Mouse (Mus musculus) CH12.LX (cell line): Measurements from ENCODE around the gene Elp4. TPM values are rescaled to one million over a fixed set of nuclear protein-coding genes. Genes with fewer than 3 reads are reported as not detected.

Experiments used
- DNase-seq: peaks from one replicate; pipeline ENCODE4 v3.0.0-alpha.2; 2013; ENCODE audit errors: extremely low read depth
- H3K27ac ChIP-seq: 2 replicates; pipeline ENCODE4 v1.5.1; 2012; ENCODE audit warnings: low read depth, mild to moderate bottlenecking, control low read depth, moderate library complexity; ENCODE audit not compliant: insufficient read depth
- H3K27me3 ChIP-seq: replicated peaks from 2 replicates; pipeline ENCODE3; 2012; ENCODE audit warnings: inconsistent platforms
- H3K36me3 ChIP-seq, 2 experiments: replicated peaks in 1 of 2; 2 replicates each; pipeline versions ENCODE3 to v1.6.1; 2012; ENCODE audit warnings: inconsistent platforms in 1 of 2, low read length in 1 of 2, mild to moderate bottlenecking in 1 of 2, mixed read lengths in 1 of 2, moderate library complexity in 1 of 2; ENCODE audit not compliant: control insufficient read depth in 1 of 2, insufficient read depth in 1 of 2
- H3K4me1 ChIP-seq, 2 experiments: 2 replicates each; pipeline ENCODE4 v1.6.1; 2012; ENCODE audit warnings: inconsistent platforms in 1 of 2, moderate library complexity in 1 of 2; ENCODE audit not compliant: insufficient read depth in 2 of 2, control insufficient read depth in 1 of 2
- H3K4me2 ChIP-seq: 2 replicates; pipeline ENCODE4 v1.6.1; 2012; ENCODE audit warnings: low read depth, mild to moderate bottlenecking, control low read depth; ENCODE audit not compliant: poor library complexity, insufficient read depth, severe bottlenecking
- H3K4me3 ChIP-seq, 3 experiments: fragments of 150-350 bp in 1 of 3; sonication (generic) in 1 of 3; replicated peaks in 1 of 3; 2 replicates each; pipeline versions ENCODE3 to v1.5.1; 2011 to 2012; ENCODE audit warnings: low read depth in 2 of 3, low read length in 2 of 3, mild to moderate bottlenecking in 2 of 3, moderate library complexity in 2 of 3, control low read depth in 1 of 3, improper control_type of control experiment in 1 of 3, inconsistent platforms in 1 of 3, mixed read lengths in 1 of 3; ENCODE audit not compliant: poor library complexity in 1 of 3
- H3K79me2 ChIP-seq: replicated peaks from 2 replicates; pipeline ENCODE4 v1.6.1; 2012; ENCODE audit warnings: mild to moderate bottlenecking, moderate library complexity; ENCODE audit not compliant: control insufficient read depth, poor library complexity, insufficient read depth, severe bottlenecking; ENCODE audit errors: extremely low read depth
- H3K9ac ChIP-seq: 2 replicates; pipeline ENCODE4 v1.6.1; 2012; ENCODE audit warnings: low read depth, mild to moderate bottlenecking, control low read depth, moderate library complexity; ENCODE audit not compliant: insufficient read depth
- H3K9me3 ChIP-seq: replicated peaks from 2 replicates; pipeline ENCODE3; 2012; ENCODE audit warnings: low read length, inconsistent platforms, mixed read lengths
- BHLHE40 ChIP-seq: IDR thresholded peaks from 2 replicates; pipeline ENCODE4 v1.6.1; 2011; ENCODE audit warnings: mild to moderate bottlenecking, low read depth, low read length, improper control_type of control experiment
- CTCF ChIP-seq, 2 experiments: IDR thresholded peaks in 1 of 2; conservative IDR thresholded peaks in 1 of 2; 2 replicates each; pipeline ENCODE4 v1.5.1; 2011 to 2012; ENCODE audit warnings: low read depth in 2 of 2, low read length in 2 of 2, improper control_type of control experiment in 1 of 2, inconsistent platforms in 1 of 2, mild to moderate bottlenecking in 1 of 2, moderate library complexity in 1 of 2
- E2F4 ChIP-seq: IDR thresholded peaks from 2 replicates; pipeline ENCODE4 v1.6.1; 2011; ENCODE audit warnings: low read depth, low read length, improper control_type of control experiment; ENCODE audit not compliant: insufficient replicate concordance
- ELF1 ChIP-seq: IDR thresholded peaks from 2 replicates; pipeline ENCODE4 v1.6.1; 2014; ENCODE audit warnings: low read depth, mild to moderate bottlenecking, inconsistent platforms, low read length, improper control_type of control experiment
- EP300 ChIP-seq: IDR thresholded peaks from 2 replicates; pipeline ENCODE4 v1.6.1; 2011; ENCODE audit warnings: low read length, improper control_type of control experiment
- ETS1 ChIP-seq: conservative IDR thresholded peaks from 2 replicates; pipeline ENCODE4 v1.6.1; 2012; ENCODE audit warnings: low read depth, mild to moderate bottlenecking, inconsistent platforms, low read length, improper control_type of control experiment, moderate library complexity
- GABPA ChIP-seq: IDR thresholded peaks from 2 replicates; pipeline ENCODE4 v1.6.1; 2012; ENCODE audit warnings: low read depth, low read length, improper control_type of control experiment, inconsistent platforms; ENCODE audit not compliant: insufficient replicate concordance
- HCFC1 ChIP-seq: IDR thresholded peaks from 2 replicates; pipeline ENCODE4 v1.6.1; 2012; ENCODE audit warnings: low read depth, mild to moderate bottlenecking, inconsistent platforms, low read length, improper control_type of control experiment
- IRF4 ChIP-seq: IDR thresholded peaks from 2 replicates; pipeline ENCODE4 v1.6.1; 2014; ENCODE audit warnings: low read depth, mild to moderate bottlenecking, inconsistent platforms, low read length, improper control_type of control experiment
- JUN ChIP-seq: IDR thresholded peaks from 2 replicates; pipeline ENCODE4 v1.6.1; 2011; ENCODE audit warnings: low read depth, mild to moderate bottlenecking, low read length, improper control_type of control experiment, moderate library complexity; ENCODE audit not compliant: insufficient read depth
- JUND ChIP-seq: conservative IDR thresholded peaks from 2 replicates; pipeline ENCODE4 v1.6.1; 2011; ENCODE audit warnings: low read depth, low read length, improper control_type of control experiment
- MAZ ChIP-seq: IDR thresholded peaks from 2 replicates; pipeline ENCODE4 v1.6.1; 2012; ENCODE audit warnings: low read depth, mild to moderate bottlenecking, inconsistent platforms, low read length, improper control_type of control experiment, moderate library complexity
- MEF2A ChIP-seq: IDR thresholded peaks from 2 replicates; pipeline ENCODE4 v1.6.1; 2014; ENCODE audit warnings: low read depth, mild to moderate bottlenecking, inconsistent platforms, low read length, improper control_type of control experiment, borderline replicate concordance
- MYC ChIP-seq: IDR thresholded peaks from 2 replicates; pipeline ENCODE4 v1.6.1; 2011; ENCODE audit warnings: low read depth, mild to moderate bottlenecking, improper control_type of control experiment, low read length
- NELFE ChIP-seq: IDR thresholded peaks from 2 replicates; pipeline ENCODE4 v1.6.1; 2011; ENCODE audit warnings: low read depth, low read length, improper control_type of control experiment
- NRF1 ChIP-seq: IDR thresholded peaks from 2 replicates; pipeline ENCODE4 v1.6.1; 2014; ENCODE audit warnings: low read depth, mild to moderate bottlenecking, inconsistent platforms, low read length, improper control_type of control experiment, moderate library complexity
- PAX5 ChIP-seq: IDR thresholded peaks from 2 replicates; pipeline ENCODE4 v1.6.1; 2012; ENCODE audit warnings: low read length, inconsistent platforms, mixed read lengths
- POLR2A ChIP-seq: IDR thresholded peaks from 2 replicates; pipeline ENCODE4 v1.6.1; 2011; ENCODE audit warnings: low read depth, mild to moderate bottlenecking, improper control_type of control experiment, low read length
- POLR2AphosphoS2 ChIP-seq: IDR thresholded peaks from 2 replicates; pipeline ENCODE4 v1.6.1; 2011; ENCODE audit warnings: low read depth, low read length, improper control_type of control experiment
- RAD21 ChIP-seq: IDR thresholded peaks from 2 replicates; pipeline ENCODE4 v1.6.1; 2011; ENCODE audit warnings: low read depth, mild to moderate bottlenecking, low read length, improper control_type of control experiment, moderate library complexity
- RCOR1 ChIP-seq: conservative IDR thresholded peaks from 2 replicates; pipeline ENCODE4 v1.6.1; 2012; ENCODE audit warnings: low read depth, mild to moderate bottlenecking, inconsistent platforms, low read length, improper control_type of control experiment
- SIN3A ChIP-seq: IDR thresholded peaks from 2 replicates; pipeline ENCODE4 v1.6.1; 2012; ENCODE audit warnings: low read length, improper control_type of control experiment, inconsistent platforms
- SMC3 ChIP-seq: IDR thresholded peaks from 2 replicates; pipeline ENCODE4 v1.6.1; 2011; ENCODE audit warnings: low read depth, low read length, improper control_type of control experiment
- UBTF ChIP-seq: IDR thresholded peaks from 2 replicates; pipeline ENCODE4 v1.6.1; 2012; ENCODE audit warnings: low read depth, mild to moderate bottlenecking, inconsistent platforms, low read length, improper control_type of control experiment, moderate library complexity
- USF1 ChIP-seq: IDR thresholded peaks from 2 replicates; pipeline ENCODE4 v1.6.1; 2014; ENCODE audit warnings: low read depth, mild to moderate bottlenecking, inconsistent platforms, low read length, improper control_type of control experiment
- ZMIZ1 ChIP-seq: IDR thresholded peaks from 2 replicates; pipeline ENCODE4 v1.6.1; 2012; ENCODE audit warnings: low read depth, mild to moderate bottlenecking, inconsistent platforms, low read length, improper control_type of control experiment
- dilution Hi-C: fragments of 300-500 bp; cut with MboI; formaldehyde crosslinking; loops from 2 replicates; pipeline ENCODE4 v1.14.3; 2020; ENCODE audit warnings: low sequenced_read_pairs; ENCODE audit not compliant: extremely low pct_unique_long_range_greater_than_20kb, extremely low pct_ligation_motif_present
- in situ Hi-C: fragments of 300-500 bp; cut with MboI; formaldehyde crosslinking; loops from 3 replicates; pipeline ENCODE4 v1.14.3; 2019; ENCODE audit warnings: low sequenced_read_pairs, low pct_ligation_motif_present, low pct_unique_long_range_greater_than_20kb, mixed read lengths
- polyA plus RNA-seq: library from polyadenylated mRNA; unstranded; fragments of >175 nt; gene quantifications from 2 replicates; pipeline ENCODE4 v1.2.1, GENCODE M21; 2012; ENCODE audit warnings: low read depth; ENCODE audit not compliant: insufficient read length
- total RNA-seq, 2 experiments: library from RNA; depleted of rRNA; stranded (reverse); fragments of 300-350 nt in 1 of 2; fragments of >200 nt in 1 of 2; gene quantifications; 2 replicates each; pipeline ENCODE4 v1.2.3; 2012 to 2014

The Elp4 gene
- total and polyA plus RNA-seq, 3 experiments: 11.6 to 31.2 (median 21.3) TPM

- Histone ChIP-seq H3K4me1 (no peaks in the 10 kb centered on the region), H3K9ac (no peak overlapping the region), H3K79me2 (no peaks in the 10 kb centered on the region), H3K36me3 (peaks cover 0 to 10% of the 10 kb centered on the region in 2 experiments), H3K4me3 (no peak overlapping the region), H3K9me3 (no peaks in the 10 kb centered on the region), H3K27me3 (no peaks in the 10 kb centered on the region), H3K27ac (no peak overlapping the region), H3K4me2 (no peak overlapping the region)
- dilution Hi-C loops: no loop called here
- TF ChIP-seq POLR2AphosphoS2 (no peak), SMC3 (no peak), UBTF (no peak), IRF4 (no peak), PAX5 (no peak), MAZ (no peak), ZMIZ1 (no peak), ELF1 (no peak), NELFE (no peak), EP300 (no peak), NRF1 (no peak), CTCF (conservative IDR thresholded peaks at IDR 0.05 in 1 of 2, IDR thresholded peaks at IDR 0.05 in 1 of 2; ENCODE audit: low read depth in 2 of 2, low read length in 2 of 2) (no peak), USF1 (no peak), MEF2A (no peak), HCFC1 (no peak), JUN (no peak), RCOR1 (no peak), RAD21 (no peak), MYC (no peak), ETS1 (no peak)
- DNase-seq: no peak
- in situ Hi-C loops: no loop called here
Measured at GRCm38 (mm10) chr2:105804506-105804905, 99.9 kb downstream of the Elp4 start.

- dilution Hi-C loops (no loop called here), in situ Hi-C loops (no loop called here)
- Histone ChIP-seq H3K79me2 (no peaks in the 10 kb centered on the region), H3K36me3 (peaks cover 0 to 9% of the 10 kb centered on the region in 2 experiments), H3K9ac (no peak overlapping the region), H3K4me3 (no peak overlapping the region), H3K9me3 (no peaks in the 10 kb centered on the region), H3K27me3 (no peaks in the 10 kb centered on the region), H3K4me2 (no peak overlapping the region), H3K4me1 (no peaks in the 10 kb centered on the region), H3K27ac (no peak overlapping the region)
- no peak for DNase-seq
- no peak for TF ChIP-seq SMC3
- no peak for TF ChIP-seq JUND
- no peak for TF ChIP-seq SIN3A
- no peak for TF ChIP-seq BHLHE40
- TF ChIP-seq E2F4: no peak
- no peak for TF ChIP-seq GABPA
- no peak for TF ChIP-seq USF1
- TF ChIP-seq POLR2A: no peak
Measured at GRCm38 (mm10) chr2:105803427-105803826, 100.9 kb downstream of the Elp4 start.
